Mouse (Mus musculus) intestine, embryonic 14.5 days (tissue): Measurements from ENCODE around the gene Rad23a. TPM values are rescaled to one million over a fixed set of nuclear protein-coding genes. Genes with fewer than 3 reads are reported as not detected.
"Not testable (repeated sequence)": the region's sequence is repeated elsewhere in the genome, so short reads cannot be mapped to it uniquely, and the experiment has no call there.

Experiments
- ATAC-seq: fragments of 200-750 bp; cut with Nextera tagmentation; replicated peaks from 2 replicates; pipeline ENCODE4 v1.8.0; 2017; ENCODE audit warnings: low read depth, moderate number of reproducible peaks, moderate TSS enrichment, moderate library complexity; ENCODE audit not compliant: low FRiP score, low TSS enrichment
- DNase-seq: peaks from one replicate; pipeline ENCODE4 v3.0.0-alpha.2; 2018; ENCODE audit warnings: low spot score
- H3K27ac ChIP-seq: fragments of 300-500 bp; sonication (generic); 2 replicates; pipeline ENCODE4 v1.5.1; 2014; ENCODE audit warnings: low read depth, mild to moderate bottlenecking, control low read depth
- H3K27me3 ChIP-seq: fragments of 300-500 bp; sonication (generic); replicated peaks from 2 replicates; pipeline ENCODE4 v1.6.1; 2014; ENCODE audit warnings: low read length, control low read depth; ENCODE audit not compliant: control insufficient read depth, insufficient read depth
- H3K36me3 ChIP-seq: fragments of 300-500 bp; sonication (generic); 2 replicates; pipeline ENCODE4 v1.6.1; 2014; ENCODE audit warnings: low read length, control low read depth; ENCODE audit not compliant: control insufficient read depth, insufficient read depth
- H3K4me1 ChIP-seq: fragments of 300-500 bp; sonication (generic); replicated peaks from 2 replicates; pipeline ENCODE4 v1.6.1; 2014; ENCODE audit warnings: low read length, control low read depth, mixed read lengths; ENCODE audit not compliant: control insufficient read depth, insufficient read depth
- H3K4me2 ChIP-seq: fragments of 300-500 bp; sonication (generic); 2 replicates; pipeline ENCODE4 v1.6.1; 2014; ENCODE audit warnings: low read length
- H3K4me3 ChIP-seq: fragments of 300-500 bp; sonication (generic); 2 replicates; pipeline ENCODE4 v1.5.1; 2014; ENCODE audit warnings: low read depth, low read length, control low read depth, mixed read lengths
- H3K9ac ChIP-seq: fragments of 300-500 bp; sonication (generic); 2 replicates; pipeline ENCODE4 v1.6.1; 2014; ENCODE audit warnings: mild to moderate bottlenecking, low read length
- H3K9me3 ChIP-seq: fragments of 300-500 bp; sonication (generic); 2 replicates; pipeline ENCODE4 v1.6.1; 2016; ENCODE audit warnings: low read length, control low read depth; ENCODE audit not compliant: control insufficient read depth
- WGBS: fragments of 180-500 bp; shearing (Covaris S2); extraction: QIAGEN DNeasy Blood & Tissue Kit; methylation state at CpG from one replicate; pipeline ENCODE4 v1.1.7; 2014; 5-methylcytosine and 5-hydroxymethylcytosine counted together
- polyA plus RNA-seq: library from polyadenylated mRNA; unstranded; fragments of >200 nt; fragmentation: Nextera tagmentation; extraction: Ambion mirVana; gene quantifications from 2 replicates; pipeline ENCODE4 v1.2.1, GENCODE M21; 2014

Rad23a gene
- polyA plus RNA-seq, 1 experiment from 2014 or later: 129 TPM

DNA sequence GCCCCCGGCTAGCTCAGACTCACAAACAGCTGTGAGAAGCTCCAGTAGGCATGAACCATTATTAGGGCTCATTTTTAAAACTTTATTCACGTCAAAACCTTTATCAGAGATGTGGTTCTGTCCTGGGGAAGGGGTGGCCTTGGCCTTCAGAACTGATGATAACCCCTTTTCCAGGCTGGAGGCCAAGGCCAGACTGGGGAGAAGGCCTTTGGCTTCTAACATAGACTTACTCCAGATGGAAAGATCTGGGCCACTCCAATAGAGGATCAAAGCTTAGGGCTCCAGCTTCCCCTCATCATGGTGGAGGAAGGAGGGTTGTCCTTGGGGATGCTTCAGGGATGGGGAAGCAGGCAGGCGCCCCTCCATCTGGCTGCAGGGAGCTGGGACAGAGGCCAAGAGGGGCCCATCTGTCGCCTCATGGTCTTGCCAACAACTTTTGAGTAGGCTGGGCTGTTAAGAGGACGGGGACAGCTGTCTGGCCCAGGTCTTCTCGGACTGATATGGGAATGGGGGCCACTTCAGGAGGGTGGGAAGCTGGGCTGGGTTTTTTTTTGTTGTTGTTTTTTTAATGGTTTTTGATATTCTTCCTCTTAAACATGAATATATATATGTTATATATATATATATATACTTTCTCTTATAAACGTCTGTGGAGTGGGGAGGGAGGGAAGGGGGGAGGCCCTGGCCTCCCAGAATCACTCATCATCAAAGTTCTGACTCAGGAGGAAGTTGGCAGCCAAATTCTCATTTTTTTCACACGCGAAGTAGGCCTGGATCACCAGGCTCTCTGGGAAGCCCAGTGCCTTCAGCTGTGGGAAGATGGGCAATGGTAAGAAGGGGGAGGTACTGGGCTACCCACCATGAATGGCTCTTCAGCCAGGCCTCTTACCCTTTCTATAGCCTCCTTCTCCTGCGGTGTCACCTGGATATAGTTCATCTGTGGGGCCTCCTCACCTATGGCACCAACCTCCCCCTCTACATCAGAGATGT is 5.3 kb downstream of the Rad23a start:
- H3K27ac ChIP-seq: no peak overlapping the region
- H3K9ac ChIP-seq: no peak overlapping the region
- peaks cover 50% of the 10 kb centered on the region for H3K36me3 ChIP-seq

DNA sequence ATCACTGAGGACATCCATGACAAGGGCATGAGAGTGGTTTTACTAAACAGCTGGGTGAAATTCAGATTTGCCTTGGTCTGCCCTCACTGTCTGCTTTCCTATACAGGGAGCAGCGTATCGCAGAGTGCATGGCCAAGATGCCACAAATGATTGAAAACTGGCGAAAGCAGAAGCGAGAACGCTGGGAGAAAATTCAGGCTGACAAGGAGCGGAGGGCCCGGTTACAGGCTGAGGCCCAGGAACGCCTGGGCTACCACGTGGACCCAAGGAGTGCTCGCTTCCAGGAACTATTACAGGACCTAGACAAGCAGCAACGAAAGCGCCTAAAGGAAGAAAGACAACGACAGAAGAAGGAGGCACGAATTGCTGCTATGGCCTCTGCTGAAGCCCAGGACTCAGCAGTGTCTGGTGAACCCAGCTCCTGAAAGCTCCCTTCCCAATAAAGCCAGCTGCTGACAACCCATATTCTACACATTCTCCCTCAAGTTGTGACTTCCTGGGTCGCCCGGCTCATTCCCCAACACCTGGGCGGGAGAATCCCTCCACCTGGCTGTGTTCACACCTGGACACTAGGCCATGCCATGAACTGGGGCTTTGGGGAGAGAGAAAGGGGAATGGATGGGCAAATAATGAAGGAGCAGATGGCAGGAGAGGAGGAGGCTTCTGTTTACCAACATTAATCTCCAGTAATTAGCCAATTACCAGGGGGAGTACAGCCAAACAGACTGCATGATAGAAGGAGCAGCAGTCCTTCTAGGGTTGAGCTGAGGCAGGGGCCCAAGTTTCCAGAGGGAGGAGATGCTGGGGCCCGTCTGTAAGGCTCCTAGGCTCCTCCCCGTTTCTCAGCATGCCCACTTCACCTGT is 6.2 kb downstream of the Rad23a start:
- no peak overlapping the region for H3K9ac ChIP-seq
- ATAC-seq: no peak
- WGBS: 83% methylated on average over 19 of the region's 19 CpGs

More for the DNA sequence above, 5.3 kb downstream of the Rad23a start:
- Histone ChIP-seq H3K27me3 (no peaks in the 10 kb centered on the region), H3K9me3 (no peaks in the 10 kb centered on the region), H3K4me1 (peaks cover 27% of the 10 kb centered on the region), H3K4me3 (no peak overlapping the region), H3K4me2 (no peak overlapping the region)
- DNase-seq (peak; percentile 46), ATAC-seq (no peak)
- 51% methylated on average over 10 of the region's 10 CpGs for WGBS

DNA sequence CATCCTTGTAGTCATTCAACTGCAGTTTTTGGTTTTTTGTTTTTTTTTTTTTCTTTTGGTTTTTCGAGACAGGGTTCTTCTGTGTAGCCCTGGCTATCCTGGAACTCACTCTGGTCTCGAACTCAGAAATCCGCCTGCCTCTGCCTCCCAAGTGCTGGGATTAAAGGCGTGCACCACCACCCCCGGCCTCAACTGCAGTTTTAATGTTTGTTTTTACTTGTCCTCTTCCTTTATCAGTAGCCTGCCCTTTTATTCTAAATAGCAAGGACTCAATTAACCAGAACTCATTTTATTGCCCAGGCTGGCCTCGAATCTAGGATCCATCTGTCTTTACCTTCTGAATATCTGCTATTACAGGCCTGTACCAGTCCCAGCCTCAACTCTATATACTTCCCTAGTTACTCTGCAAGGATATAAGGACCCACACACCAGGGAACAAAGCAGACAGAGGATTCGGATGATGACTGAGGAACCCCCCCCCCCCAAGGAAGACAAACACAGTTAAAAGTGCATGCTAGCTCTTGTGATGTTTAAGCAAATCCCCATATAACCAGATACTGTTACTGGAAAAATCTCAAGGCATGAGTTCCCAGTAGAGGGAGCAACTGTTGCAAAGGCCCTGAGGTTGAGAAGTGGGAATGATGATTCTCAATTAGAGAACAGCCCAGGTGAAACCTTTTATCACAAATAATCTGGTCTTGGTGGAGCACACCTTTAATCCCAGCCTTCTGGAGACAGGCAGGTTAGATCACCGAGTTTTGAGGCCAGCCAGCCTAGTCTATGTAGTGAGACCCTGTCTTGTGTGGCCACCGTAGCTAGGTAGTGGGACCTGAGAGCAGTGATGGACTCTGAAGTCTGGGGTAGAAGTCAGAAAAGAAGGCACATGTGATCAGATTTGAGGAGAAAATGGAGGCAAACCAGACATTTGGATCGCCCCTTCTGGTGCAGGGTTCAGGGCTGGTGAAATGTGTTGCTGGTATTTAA is 7.4 kb downstream of the Rad23a start:
- Histone ChIP-seq H3K4me3 (peak overlapping the region; percentile 100), H3K4me1 (peaks cover 22% of the 10 kb centered on the region), H3K27me3 (no peaks in the 10 kb centered on the region), H3K9me3 (no peaks in the 10 kb centered on the region), H3K36me3 (peaks cover 42% of the 10 kb centered on the region), H3K27ac (peak overlapping the region; percentile 93), H3K4me2 (peak overlapping the region; percentile 60), H3K9ac (peak overlapping the region; percentile 99)
- no peak for ATAC-seq
- 57% methylated on average over 10 of the region's 10 CpGs for WGBS
- DNase-seq: peak; percentile 50

More for the DNA sequence above, 6.2 kb downstream of the Rad23a start:
- H3K4me3 ChIP-seq: no peak overlapping the region
- H3K9me3 ChIP-seq: no peaks in the 10 kb centered on the region
- no peaks in the 10 kb centered on the region for H3K27me3 ChIP-seq
- peaks cover 23% of the 10 kb centered on the region for H3K4me1 ChIP-seq
- peak; percentile 48 for DNase-seq
- no peak overlapping the region for H3K4me2 ChIP-seq
- no peak overlapping the region for H3K27ac ChIP-seq
- H3K36me3 ChIP-seq: peaks cover 50% of the 10 kb centered on the region

DNA sequence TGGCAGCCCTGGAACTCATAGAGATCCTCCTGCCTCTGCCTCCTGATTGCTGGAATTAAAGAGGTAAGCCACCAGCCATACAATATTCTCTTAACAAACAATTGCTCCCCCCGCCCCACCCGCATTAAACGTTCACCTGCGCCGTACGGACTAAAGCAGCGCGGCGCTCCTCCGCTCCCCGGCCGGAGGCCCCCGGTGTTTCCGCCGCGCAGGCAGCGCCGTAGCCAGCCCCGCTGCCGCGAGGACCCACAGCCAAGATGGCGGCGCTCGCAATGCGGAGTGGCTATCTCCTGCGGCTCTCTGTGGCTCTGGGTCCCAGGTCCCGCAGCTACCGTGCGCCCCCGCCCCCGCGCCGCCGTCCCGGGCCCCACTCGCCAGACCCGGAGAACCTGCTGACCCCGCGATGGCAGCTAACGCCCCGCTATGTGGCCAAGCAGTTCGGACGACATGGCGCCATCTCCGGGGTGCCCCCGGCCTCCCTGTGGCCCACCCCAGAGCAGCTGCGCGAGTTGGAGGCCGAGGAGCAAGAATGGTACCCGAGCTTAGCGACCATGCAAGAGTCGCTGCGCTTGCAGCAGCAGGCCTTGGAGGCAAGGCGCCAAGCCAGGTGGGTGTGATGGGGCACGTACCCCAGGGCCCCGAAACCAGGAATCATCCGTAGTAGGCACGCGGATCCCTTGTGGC is 8.3 kb downstream of the Rad23a start:
- peak overlapping the region; percentile 100 for H3K4me3 ChIP-seq
- WGBS: 2% methylated on average over 59 of the region's 59 CpGs
- H3K9me3 ChIP-seq: no peaks in the 10 kb centered on the region
- peak overlapping the region; percentile 99 for H3K9ac ChIP-seq
- H3K4me1 ChIP-seq: peaks cover 22% of the 10 kb centered on the region
- peak overlapping the region; percentile 93 for H3K27ac ChIP-seq
- ATAC-seq (peak; percentile 67; the same call in 1 of the 2 replicates), DNase-seq (peak; percentile 93)
- H3K36me3 ChIP-seq: peaks cover 34% of the 10 kb centered on the region
- peak overlapping the region; percentile 60 for H3K4me2 ChIP-seq
- H3K27me3 ChIP-seq: no peaks in the 10 kb centered on the region

DNA sequence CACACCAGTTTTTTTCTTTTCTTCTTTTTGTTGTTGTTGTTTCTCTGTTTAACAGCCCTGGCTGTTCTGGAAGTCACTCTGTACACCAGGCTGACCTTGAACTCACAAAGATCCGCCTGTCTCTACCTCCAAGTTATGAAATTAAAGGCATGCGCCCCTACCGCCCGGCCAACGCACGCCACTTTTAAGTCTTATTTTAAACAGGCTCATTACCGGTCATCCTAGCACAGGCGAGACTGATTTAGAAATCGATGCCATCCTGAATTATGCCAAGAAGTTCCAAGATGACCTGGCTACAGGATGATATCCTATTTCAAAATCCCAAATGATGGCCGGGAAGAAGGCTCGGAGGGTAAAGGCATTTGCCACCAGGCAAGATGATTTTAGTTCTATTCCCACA is 9.0 kb downstream of the Rad23a start, which contains the start of gene Gadd45gip1:
TSS of gene Gadd45gip1 (plus strand) at position 33 of the 400 bp plus-strand sequence.
- peak within 1 kb of the TSS; percentile 60 for H3K4me2 ChIP-seq
- peak within 1 kb of the TSS; percentile 99 for H3K9ac ChIP-seq
- peak within 1 kb of the TSS; percentile 100 for H3K4me3 ChIP-seq
- no peaks in the 10 kb centered on the region for H3K9me3 ChIP-seq
- DNase-seq (no peak), ATAC-seq (no peak)
- H3K4me1 ChIP-seq: peaks cover 22% of the 10 kb centered on the region
- H3K36me3 ChIP-seq: peaks cover 27% of the 10 kb centered on the region
- H3K27ac ChIP-seq: peak within 1 kb of the TSS; percentile 93
- no peaks in the 10 kb centered on the region for H3K27me3 ChIP-seq
- WGBS: 69% methylated on average over 11 of the region's 11 CpGs

DNA sequence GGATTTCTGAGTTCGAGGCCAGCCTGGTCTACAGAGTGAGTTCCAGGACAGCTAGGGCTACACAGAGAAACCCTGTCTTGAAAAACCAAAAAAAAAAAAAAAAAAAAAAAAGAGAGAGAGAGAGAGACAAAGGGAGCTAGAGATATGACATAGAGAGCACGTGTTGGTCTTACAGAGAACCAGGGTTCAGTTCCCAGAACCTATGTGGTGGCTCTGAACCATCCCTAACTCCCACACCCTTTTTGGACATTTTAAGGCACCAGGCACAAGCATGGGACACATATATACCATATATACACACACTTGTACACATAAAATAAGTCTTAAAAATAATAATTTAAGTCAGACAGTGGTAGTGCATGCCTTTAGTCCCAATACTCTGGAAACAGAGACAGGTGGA is 13.9 kb downstream of the Rad23a start:
- not testable (repeated sequence) for DNase-seq, H3K4me2 ChIP-seq, H3K9ac ChIP-seq, H3K27me3 ChIP-seq, H3K27ac ChIP-seq, H3K36me3 ChIP-seq, H3K4me3 ChIP-seq, H3K9me3 ChIP-seq, ATAC-seq
- 88% methylated on average over 1 of the region's 2 CpGs for WGBS
- peaks cover 15% of the 10 kb centered on the region for H3K4me1 ChIP-seq

DNA sequence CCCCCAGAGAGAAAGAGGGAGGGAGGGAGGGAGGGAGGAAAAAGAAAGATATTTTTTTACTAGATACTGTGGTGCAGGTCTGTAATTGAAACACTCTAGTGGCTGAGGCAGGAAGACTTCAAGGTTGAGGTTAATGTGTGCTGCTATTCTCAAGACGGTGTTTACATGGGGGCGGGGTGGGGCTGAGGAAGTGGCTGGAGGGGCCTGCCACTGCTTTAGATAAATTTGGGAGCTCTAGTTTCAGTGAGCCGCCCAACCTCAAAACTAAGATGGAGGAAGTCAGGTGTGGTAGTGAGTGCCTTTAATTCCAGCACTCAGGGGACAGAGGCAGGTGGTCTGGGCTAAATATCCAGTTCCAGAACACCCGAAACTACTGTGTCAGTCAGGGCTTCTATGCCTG is 14.8 kb downstream of the Rad23a start:
- no peak overlapping the region for H3K4me2 ChIP-seq
- peaks cover 15% of the 10 kb centered on the region for H3K4me1 ChIP-seq
- H3K4me3 ChIP-seq: no peak overlapping the region
- no peaks in the 10 kb centered on the region for H3K9me3 ChIP-seq
- DNase-seq (no peak), ATAC-seq (no peak)
- H3K9ac ChIP-seq: no peak overlapping the region
- no peaks in the 10 kb centered on the region for H3K27me3 ChIP-seq
- no peaks in the 10 kb centered on the region for H3K36me3 ChIP-seq
- no peak overlapping the region for H3K27ac ChIP-seq
- WGBS: 49% methylated on average over 4 of the region's 4 CpGs
